Mouse (Mus musculus) right cerebral cortex, postnatal 10 days (tissue): ENCODE data around the gene Ndfip2.

Experiments used
- DNase-seq, 2 experiments: peaks; one replicate each; pipeline ENCODE4 v3.0.0; 2021; ENCODE audit warnings: low spot score in 2 of 2

Ndfip2 gene

DNA sequence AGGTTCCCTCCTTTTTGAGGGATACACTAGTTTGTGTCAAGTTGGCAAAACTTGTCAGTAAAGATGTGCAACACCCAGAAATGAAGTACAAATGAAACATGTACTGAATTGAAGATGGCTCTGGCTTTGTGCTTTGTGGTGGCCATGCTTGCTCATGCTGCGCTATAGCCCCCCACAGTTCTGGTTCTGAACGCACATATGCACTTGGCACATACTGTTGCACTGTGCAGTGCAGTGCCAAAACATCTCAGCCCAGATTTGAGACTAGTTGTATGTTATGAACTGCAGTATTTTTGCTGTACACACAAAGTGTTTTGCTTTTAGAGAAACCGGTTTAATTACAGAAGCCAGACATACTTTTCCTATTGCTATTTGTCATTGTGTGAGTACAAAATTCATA, 25.7 kb downstream of the Ndfip2 start:
- no peak for DNase-seq

DNA sequence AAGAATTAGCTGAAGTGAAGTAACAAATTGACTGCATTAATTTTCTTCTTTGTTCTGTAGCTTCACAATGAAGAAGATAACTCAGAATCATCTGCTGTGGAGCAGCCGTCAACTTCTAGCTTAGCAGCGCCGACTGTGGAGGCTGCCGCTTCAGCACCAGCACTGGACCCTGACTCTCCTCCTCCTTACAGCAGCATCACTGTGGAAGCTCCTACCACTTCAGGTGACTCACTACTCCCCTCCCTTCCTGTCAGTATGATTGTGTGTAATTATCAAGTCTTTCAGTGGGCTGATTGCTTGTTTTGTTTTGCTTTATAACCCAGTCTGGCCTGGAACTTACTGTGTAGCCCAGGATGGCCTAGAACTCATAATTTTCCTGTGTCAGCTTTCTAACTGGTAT, 29.2 kb downstream of the Ndfip2 start:
- no peak for DNase-seq

GRCm38 (mm10) chr14:105287972-105288371, 29.6 kb downstream of the Ndfip2 start:
- DNase-seq: no peak

- no peak for DNase-seq
Measured at GRCm38 (mm10) chr14:105288529-105288928, 30.2 kb downstream of the Ndfip2 start.

GRCm38 (mm10) chr14:105292139-105292538, 33.8 kb downstream of the Ndfip2 start:
- DNase-seq: no peak

DNA sequence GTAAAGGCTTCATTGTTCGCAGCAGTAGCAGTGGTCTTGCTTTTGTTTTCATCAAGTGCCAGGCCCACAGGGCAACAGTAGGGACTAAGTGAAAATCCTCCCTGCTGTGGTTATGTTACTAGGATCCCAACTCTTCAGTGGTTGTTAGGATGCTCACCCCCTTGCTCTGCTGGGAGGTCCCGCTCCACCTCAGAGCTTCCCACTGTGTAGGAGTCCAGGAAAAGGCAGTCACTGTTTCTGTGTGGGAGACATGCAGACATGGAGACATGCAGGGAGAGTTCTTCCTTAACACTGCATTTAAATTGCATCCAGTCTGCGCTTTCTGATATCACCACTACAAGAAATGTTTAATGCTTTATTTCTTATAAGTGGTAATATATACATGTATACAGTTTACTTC, 35.4 kb downstream of the Ndfip2 start:
- DNase-seq: no peak

DNA sequence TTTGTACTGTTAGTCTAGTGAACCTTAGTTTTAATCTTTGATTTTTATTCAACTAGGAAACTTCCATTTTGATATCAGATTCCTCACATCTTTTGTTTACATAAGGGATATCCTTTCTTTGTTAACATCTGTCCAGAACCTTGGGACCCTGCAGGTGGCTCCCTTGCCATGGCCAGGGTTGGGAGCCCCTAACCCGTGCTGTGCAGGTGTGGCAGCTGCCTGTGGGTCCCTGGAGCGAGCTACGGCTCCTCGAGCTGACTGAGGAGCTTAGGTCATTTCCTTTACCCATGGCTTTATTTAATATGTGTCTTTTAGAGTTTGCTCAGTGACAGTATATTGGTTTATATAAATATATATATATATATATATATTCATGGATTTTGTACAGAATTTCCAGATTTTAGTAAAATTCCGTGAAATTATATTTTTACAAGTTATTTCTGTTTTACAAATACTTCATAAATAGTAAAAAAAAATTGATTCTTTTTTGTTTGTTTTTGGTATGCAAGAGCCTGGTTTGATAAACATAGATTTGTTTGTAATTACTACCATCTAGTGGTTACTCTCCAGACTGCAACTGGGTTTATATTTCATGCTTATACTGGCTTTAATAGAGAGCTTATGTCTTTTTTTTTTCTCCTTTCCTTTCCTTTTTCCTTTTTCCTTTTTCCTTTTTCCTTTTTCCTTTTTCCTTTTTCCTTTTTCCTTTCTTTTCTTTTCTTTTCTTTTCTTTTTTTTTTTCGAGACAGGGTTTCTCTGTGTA, 37.6 kb downstream of the Ndfip2 start:
- DNase-seq: no peak

- DNase-seq: no peak
Measured at GRCm38 (mm10) chr14:105299744-105300255, 41.4 kb downstream of the Ndfip2 start.

DNA sequence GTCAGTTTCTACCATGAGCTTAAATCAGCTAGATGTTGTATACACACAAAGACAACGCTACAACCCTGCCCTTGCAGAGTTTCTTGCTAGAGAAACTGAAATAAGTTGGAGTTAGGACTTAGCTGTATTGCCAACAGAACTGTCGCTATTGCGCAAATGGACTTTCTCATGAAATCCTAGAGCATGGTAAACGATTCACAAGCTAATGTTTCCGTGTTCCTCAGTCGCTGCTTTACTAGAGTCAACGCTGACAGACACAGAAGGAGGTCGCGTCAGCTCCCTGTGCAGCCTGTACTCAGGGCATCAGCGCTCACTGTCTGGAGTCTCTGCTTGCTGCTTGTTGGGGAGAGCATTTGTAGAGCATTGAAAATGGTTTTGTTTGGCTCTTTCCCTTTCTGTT, 42.2 kb downstream of the Ndfip2 start:
- DNase-seq: no peak

DNA sequence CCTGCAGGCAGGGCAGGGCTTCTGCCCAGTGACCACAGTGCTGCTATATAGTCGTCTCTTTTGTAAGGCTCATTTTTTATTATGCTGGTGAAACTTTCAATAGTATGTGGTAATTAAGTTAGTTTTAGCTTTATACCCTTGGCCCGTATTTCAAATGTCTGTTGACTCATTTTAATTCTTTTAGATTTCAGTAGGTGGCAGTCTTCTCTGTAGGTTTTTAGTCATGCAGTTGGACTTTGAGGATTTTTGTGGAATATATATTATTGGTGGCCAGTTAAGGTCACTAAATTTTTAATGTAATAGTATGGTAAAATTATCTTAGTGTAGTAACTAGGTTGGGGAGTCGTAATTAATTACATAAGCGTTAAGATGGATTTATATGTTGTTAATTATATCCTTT, 44.3 kb downstream of the Ndfip2 start:
- no peak for DNase-seq

DNA sequence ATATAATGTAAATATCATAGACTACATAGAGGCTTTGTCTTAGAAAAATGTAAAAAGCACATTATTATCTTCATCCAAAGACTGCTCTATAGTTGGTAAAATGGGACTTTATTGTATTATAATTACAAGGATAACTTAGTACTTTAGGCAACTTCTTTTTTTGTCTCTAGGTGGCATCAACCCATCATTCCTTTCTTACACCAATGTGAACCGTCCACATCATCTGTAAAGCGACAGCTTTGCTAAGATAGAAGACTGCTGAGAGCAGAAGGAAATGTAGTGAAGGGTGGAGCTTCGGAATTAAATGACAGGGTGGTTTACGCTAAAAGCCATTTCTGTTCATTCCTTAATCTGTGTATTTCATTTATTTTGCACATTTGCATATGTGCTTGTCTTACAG, 49.3 kb downstream of the Ndfip2 start:
- no peak for DNase-seq

DNA sequence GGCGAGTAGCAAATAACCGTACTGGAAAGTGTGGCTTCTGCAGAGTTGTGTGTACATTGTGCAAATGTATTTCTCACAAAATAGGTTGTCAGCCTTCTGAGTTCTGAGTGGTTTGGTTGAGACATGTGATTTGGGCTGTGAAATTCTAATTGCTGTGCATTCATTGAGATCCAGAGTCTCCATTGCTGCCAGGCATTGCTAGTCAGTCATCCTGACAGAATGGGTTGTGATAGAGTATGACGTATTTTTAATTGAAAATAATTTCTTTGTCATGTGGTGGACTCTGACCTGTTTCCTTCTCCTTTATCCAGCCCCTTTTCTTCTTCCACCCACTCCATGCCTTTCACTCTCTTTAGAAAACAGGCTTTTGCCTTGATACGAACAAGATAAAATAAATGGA, 54.0 kb downstream of the Ndfip2 start:
- DNase-seq: no peak

DNA sequence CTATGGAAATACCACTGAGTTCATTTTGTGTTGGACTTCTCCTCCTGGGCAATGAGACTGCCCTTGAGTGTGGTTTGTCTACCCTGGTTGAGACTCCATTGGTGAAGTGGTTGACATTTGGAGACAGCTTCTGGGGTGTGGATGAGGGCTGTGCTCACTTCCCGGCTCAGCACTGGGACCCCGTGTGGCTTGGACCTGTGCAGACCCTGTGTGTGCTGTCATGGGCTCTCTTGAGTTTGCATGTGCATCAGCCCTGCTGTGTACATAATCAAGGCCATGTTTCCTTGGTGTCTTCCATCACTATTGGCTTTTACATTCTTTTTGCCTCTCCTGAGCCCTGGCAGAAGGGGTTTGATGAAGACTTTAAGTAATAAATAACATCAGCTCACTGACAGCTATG, 54.6 kb downstream of the Ndfip2 start:
- no peak for DNase-seq

DNA sequence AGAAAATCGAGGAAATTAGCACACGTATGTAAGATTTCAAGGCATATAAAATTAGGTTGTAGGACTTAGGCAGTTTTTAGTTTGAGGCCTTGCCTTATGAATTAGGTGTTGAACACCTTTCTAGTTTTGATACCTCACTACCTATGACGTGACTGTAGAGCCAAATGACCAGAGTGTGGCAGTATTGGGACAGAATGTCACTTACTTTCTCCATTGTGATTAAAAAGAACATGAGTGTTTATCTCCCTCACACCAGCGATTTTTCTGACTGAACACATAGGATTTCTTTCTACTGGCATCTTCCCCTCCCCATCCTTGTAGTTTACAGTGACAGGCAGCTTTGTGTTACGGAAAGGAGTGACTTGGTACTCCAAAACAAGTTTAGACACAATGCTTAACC, 55.5 kb downstream of the Ndfip2 start:
- DNase-seq: peak in 1 of 2 experiments; percentile 47

- DNase-seq: no peak
Measured at GRCm38 (mm10) chr14:105321712-105322111, 63.3 kb downstream of the Ndfip2 start.

DNA sequence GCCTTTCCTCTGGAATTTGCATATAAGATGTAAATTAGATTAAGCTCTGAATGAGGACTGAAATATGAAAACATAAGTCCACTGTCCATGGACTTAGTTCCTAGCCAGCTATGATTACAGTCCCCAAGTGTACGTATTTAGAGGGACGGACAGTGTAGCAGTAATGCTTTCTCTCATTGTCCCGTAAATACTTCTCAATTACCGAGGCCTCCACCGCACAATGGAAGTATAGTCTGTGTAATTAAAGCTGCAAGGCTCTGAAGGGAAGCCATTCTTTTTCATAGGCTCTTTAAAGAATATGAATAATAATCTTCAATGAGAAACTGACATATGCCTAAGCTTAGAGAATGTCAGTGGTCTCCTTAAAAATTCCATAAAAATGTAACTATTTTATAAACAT, 64.5 kb downstream of the Ndfip2 start:
- DNase-seq: no peak

DNA sequence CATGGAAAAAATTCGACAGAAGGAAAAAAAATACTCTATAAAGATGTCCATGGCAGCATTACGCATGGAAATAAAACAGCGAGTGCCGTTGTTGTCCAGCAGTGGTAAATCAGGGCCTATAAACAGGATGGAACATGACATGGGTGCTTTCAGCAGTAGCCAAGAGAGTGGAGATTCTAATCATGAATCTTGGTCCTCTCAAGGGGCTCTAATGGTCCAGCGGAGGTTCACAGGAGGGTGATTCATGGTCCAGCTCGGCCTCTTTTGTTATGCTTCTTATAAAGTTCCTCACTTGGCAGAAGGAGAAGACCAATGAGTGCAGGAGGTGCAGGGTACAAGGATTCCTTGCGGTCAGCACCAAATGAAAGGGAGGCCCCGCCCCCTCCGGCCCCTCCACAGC, 65.1 kb downstream of the Ndfip2 start:
- DNase-seq: no peak

GRCm38 (mm10) chr14:105328397-105329302, 70.3 kb downstream of the Ndfip2 start:
- DNase-seq: peak; percentile 81 to 89

GRCm38 (mm10) chr14:105333475-105334094, 75.2 kb downstream of the Ndfip2 start:
- peak; percentile 74 to 81 for DNase-seq

DNA sequence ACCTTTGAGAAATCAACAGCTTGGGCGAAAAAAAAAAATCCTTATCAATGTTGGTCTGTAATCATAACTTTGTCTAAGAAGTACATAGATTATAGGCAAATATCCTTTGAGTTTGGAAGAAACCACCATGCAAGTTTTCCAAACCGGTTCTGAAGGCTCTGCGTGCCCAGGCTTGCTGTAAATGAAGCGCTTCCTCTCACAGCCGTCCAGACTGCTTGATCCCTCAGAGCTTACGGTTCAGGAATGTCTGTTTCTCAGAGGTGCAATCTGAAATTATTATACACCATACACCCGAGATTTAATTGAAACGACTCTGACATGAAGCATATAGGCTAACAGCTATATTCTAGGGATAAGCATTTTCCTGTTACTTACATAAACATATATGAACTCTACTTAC, 83.4 kb downstream of the Ndfip2 start:
- no peak for DNase-seq

GRCm38 (mm10) chr14:105354121-105354520, 95.7 kb downstream of the Ndfip2 start:
- no peak for DNase-seq
